Mouse (Mus musculus) fibroblast of lung, adult 2 months (primary cell): Measurements from ENCODE around the gene Tfap2c.
A peak's percentile ranks its signal among the peaks of the same experiment; 100 is the strongest.

Source experiments
- DNase-seq: peaks from one replicate; pipeline ENCODE4 v3.0.0-alpha.2; 2011; ENCODE audit warnings: low read depth

Tfap2c gene

DNA sequence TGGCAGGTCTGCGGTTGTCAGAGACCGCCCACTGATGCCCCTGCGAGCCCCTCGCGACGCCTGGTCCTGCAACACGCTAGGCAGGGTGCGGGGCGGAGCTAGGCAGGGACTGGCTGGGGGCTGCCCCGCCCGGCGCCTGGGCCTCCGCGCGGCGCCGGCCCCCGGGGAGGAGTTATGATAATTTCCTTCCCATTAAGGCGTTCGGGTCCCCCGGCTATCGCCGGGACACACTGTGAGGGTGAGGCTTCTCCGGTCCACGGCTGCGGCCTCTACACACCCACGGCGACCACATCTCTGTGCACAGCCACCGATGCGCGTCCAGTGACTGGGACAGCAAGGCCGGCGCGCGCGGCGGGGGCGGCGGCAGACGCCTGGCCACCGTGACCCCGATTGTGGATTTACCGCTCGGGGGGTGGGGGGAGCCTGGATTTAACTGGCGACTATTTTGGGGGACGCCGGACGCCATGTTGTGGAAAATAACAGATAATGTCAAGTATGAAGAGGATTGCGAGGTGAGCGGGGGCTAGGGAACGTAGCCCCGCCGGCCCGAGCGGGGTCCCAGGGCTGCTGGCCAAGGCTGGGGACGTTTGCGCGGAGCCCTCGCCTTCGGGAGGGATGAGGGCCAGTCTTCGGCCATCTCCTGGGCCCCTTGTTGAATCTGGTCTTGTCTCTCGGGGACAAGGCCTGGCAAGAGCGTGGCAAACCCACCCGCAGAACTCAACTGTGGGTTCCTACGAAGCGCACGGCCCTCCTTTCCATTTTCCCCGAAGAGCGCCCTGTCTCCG lies at the start of gene Tfap2c:
Tfap2c (plus strand) TSS at position 223 of the 785 bp plus-strand sequence.
- DNase-seq = no peak

- DNase-seq = no peak
Measured at GRCm38 (mm10) chr2:172500752-172501316, 48.6 kb upstream of the Tfap2c start.

- no peak for DNase-seq
Measured at GRCm38 (mm10) chr2:172501341-172501740, 48.1 kb upstream of the Tfap2c start.

DNA sequence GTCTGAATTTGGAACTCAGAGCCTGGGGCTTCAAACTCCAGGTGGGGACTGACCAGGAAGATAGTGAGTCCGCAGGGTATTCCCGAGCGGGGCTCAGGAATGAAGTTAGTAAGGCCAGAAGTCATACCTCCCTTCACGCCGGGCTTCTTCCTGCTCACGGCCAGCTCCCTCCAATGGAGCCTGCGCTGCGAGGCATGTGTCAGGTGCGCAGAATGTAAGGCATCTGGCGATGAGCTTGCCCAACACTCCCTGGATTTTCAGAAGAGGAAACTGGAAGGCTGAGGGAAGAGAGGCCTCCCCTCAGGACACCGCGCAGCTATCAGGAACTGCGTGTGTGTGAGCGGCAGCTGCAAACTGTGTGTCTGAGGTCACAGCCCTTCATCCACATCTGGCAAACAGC lies 47.2 kb upstream of the Tfap2c start:
- no peak for DNase-seq

DNA sequence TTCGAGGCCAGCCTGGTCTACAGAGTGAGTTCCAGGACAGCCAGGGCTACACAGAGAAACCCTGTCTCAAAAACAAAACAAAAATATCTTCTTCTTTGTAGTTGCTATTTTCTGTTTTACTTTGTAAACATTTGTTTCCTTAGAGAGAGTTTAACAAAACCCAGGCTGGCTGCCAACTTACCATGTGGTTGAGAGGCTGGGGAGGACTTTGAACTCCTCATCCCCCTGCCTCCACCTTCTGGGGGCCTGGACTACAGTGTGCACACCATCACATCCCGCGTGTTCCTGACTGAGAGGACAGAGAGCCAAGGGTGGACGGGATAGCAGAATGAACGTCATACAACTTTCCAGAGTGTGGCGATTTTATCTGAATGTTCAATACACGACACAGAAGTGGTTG lies 43.3 kb upstream of the Tfap2c start:
- DNase-seq = no peak

DNA sequence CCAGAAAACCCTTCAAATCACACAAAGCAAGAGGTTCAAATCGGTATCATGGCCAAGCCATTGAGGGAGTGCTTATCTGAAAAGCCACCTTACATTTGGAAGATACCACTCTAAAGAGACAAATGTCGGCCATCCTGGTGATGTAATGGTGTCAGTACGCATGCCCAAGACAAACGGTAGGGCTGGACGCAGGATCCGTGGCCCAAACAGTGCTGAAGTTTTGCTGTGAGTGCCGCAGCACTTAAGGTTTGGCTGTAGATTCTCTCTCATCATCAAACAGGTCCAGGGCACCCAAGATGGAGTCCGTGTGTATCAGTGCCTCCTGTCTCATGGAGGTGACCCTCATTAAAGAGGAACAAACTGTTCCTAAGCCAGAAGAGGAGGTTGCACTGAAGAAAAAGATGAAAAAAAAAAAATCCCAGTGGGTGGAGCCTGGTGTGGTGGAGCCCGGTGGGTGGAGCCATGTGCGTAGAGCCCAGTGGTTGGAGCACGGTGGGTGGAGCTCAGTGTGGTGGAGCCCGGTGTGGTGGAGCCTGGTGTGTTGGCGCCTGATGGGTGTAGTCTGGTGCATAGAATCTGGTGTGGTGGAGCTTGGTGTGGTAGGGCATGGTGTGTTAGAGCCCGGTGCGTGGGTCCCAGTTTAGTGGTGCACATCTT lies 39.2 kb upstream of the Tfap2c start:
- DNase-seq = no peak

GRCm38 (mm10) chr2:172510899-172511298 lies 38.5 kb upstream of the Tfap2c start:
- DNase-seq = no peak

GRCm38 (mm10) chr2:172516407-172516992 lies 32.9 kb upstream of the Tfap2c start:
- DNase-seq = no peak

DNA sequence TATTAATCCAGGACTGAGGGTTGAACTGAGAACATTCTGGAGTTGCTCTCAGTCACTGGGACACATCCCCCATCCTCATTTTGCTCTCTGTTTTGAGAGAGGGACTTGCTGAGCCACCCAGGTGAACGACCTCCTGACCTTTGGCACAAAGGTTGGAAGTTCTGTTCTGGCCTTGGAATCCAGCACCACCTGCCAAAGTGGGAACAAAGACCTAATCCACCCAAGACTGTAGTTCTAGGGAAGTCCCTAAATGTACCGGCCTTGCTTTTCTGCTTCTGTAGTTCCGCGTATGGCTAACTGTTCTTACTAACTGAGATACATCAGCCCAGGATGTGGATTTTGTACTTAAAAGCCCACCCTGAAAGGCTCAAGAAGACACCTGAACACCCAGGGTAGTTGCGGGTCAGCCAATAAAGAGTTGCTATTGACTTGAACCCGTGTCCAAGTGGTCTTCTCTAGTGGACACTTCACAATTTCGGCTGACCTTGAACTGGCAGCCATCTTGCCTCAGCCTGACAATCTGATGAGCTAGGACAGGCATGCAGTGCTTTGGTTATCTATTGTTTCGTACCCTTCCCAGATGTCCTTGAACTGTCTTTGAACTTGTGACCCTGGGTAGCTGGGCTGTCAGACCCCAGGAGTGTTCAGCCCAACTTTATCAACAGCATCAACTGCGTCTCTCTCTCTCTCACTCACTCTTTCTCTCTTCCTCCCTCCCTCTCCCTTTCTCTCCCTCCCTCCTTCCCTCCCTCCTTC lies 28.6 kb upstream of the Tfap2c start:
- no peak for DNase-seq

DNA sequence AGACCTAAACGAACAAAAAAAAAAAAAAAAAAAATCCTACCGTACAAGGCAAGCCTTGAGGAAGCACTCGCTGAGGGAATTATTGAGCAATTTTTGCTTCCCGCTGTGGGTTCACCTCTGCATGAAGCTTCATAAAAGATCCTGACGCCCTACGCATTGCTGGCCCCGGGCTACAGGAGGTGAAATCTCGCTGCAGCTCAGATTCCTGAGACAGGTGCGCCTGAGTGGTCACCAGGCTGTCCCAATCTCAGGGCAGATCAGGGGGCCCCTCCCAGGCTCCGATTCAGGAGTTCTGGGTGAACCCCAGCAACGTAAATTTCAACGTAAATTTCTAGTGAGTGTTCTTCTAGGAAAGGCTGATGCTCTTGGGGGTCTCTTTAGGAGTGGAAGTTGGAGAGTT lies 26.9 kb upstream of the Tfap2c start:
- no peak for DNase-seq

- DNase-seq = no peak
Measured at GRCm38 (mm10) chr2:172527175-172527574, 22.2 kb upstream of the Tfap2c start.

- no peak for DNase-seq
Measured at GRCm38 (mm10) chr2:172543987-172544386, 5.4 kb upstream of the Tfap2c start.

GRCm38 (mm10) chr2:172544601-172545127 lies 4.7 kb upstream of the Tfap2c start:
- DNase-seq = no peak

DNA sequence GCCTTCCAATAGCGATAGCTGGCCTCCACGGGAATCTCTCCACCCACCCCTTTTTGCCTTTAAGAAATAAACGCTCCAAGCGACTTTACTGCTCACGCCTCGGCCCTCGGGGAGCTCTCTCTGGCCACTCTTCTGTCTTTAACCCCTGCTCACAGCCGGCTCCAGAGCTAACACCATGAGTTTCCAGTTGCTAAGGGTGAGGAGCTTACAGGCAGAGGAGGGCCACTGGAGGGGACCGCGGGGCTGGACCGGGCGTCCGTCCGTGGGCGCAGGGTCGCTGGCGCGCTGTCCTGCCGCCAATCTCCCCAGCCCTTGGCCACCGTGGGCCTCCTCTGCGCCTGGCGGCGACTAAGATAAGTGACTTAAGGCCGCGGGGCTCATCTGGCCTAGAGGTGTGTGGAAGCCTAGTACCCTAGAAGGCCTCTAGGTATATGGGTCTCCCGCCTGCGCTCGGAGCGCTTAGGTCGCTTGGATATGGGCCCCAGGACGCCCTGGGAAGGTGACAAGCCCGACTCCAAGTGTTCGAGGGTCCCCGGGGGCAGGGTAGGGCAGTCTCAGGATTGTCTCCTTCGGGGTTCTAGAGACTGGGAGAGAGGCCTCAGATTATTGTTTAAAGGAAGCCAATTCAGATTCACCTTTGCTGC lies 3.7 kb upstream of the Tfap2c start:
- no peak for DNase-seq

GRCm38 (mm10) chr2:172546551-172546950 lies 2.8 kb upstream of the Tfap2c start:
- no peak for DNase-seq

DNA sequence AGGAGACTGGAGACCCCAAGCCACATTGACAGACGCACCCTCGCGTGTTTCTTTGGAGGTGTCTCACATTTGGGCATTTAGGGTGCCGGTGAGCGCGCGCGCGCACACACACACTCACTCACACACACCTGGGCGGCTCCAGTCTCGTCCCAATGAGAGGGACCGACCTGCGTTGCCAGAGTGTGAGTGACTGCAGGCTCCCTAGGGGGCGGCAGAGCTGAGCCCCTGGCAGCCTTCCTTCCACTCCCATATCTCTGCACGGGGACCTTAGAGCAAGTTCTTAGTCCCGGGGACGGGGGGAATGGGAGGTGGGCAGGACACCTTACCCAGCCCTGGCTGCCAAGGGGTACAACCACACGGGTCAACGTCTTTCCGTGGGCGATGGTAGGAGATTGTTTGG lies 2.3 kb upstream of the Tfap2c start:
- DNase-seq = no peak

DNA sequence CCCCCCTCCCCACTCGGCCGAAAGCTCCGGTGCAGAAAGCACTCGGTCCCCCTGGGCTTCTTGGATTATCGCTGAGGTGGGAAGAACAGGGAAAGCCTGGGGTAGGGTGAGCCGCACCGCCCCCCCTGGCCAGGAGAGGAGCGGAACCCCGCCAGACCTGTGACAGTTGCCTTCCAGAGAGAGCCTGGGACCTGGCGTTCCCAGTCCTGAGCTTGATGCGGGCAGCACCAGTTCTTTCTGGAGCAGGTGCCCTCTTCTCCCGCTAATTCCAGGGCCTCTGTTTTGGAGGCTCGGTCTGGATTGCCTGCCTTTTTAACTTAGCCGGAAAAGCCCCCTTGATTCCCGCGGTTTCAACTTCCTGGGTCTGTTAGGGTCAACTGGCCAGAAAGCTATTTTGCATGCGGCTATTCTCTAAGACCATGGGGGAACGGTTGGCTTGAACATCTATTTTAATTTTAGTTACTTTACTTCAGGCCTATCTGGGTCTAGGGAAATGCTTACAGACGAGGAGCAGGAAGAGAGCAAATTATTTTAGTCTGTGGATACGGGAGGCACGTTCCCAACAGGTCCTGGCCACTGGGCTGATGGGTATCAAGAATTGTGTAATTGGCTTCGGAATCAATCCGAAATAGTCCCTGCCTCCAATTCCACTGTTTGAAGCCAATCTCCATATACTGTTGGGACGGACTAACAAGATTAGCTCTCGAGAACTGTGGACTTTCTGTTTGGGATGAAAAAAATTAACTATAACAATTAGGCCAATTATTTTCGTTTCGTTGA lies 1.4 kb upstream of the Tfap2c start:
- no peak for DNase-seq

- no peak for DNase-seq
Measured at GRCm38 (mm10) chr2:172548672-172549255, 629 bp upstream of the Tfap2c start.

- DNase-seq = peak; percentile 12
Measured at GRCm38 (mm10) chr2:172550364-172551080, 1.1 kb downstream of the Tfap2c start.
